Mouse (Mus musculus) MEL (cell line): ENCODE measurements at regions not wholly inside any gene's neighbourhood (a gene's known extent, or its start where the extent isn't known, plus 50 kb on each side); places are given as distances from the start of the nearest gene placed in this dataset.

ENCODE experiments used
- DNase-seq: peaks from one replicate; pipeline ENCODE4 v3.0.0; 2011; ENCODE audit warnings: low read depth, low spot score
- H3K27ac ChIP-seq: 2 replicates; pipeline ENCODE4 v1.5.1; 2012; ENCODE audit warnings: low read depth, mild to moderate bottlenecking, control low read depth, low read length, moderate library complexity; ENCODE audit not compliant: control insufficient read depth
- H3K27me3 ChIP-seq, 2 experiments: fragments of 150-350 bp in 1 of 2; sonication (generic) in 1 of 2; 2 replicates each; pipeline ENCODE4 v1.6.1; 2012; ENCODE audit warnings: low read length in 2 of 2, mild to moderate bottlenecking in 2 of 2, improper control_type of control experiment in 1 of 2, moderate library complexity in 1 of 2; ENCODE audit not compliant: insufficient read depth in 2 of 2, control insufficient read depth in 1 of 2
- H3K36me3 ChIP-seq, 2 experiments: 2 replicates each; pipeline ENCODE4 v1.6.1; 2012 to 2014; ENCODE audit warnings: low read length in 2 of 2, improper control_type of control experiment in 1 of 2, inconsistent platforms in 1 of 2, mild to moderate bottlenecking in 1 of 2; ENCODE audit not compliant: insufficient read depth in 2 of 2, control insufficient read depth in 1 of 2
- H3K4me1 ChIP-seq, 2 experiments: fragments of 150-350 bp in 1 of 2; sonication (generic) in 1 of 2; 2 replicates each; pipeline ENCODE4 v1.6.1; 2012; ENCODE audit warnings: low read length in 2 of 2, improper control_type of control experiment in 1 of 2, mild to moderate bottlenecking in 1 of 2; ENCODE audit not compliant: insufficient read depth in 2 of 2, control insufficient read depth in 1 of 2
- H3K4me3 ChIP-seq, 2 experiments: fragments of 150-350 bp in 1 of 2; sonication (generic) in 1 of 2; 2 replicates each; pipeline ENCODE4 v1.5.1; 2012; ENCODE audit warnings: low read depth in 2 of 2, low read length in 2 of 2, mild to moderate bottlenecking in 2 of 2, moderate library complexity in 2 of 2, control low read depth in 1 of 2, improper control_type of control experiment in 1 of 2; ENCODE audit not compliant: control insufficient read depth in 1 of 2, insufficient read depth in 1 of 2
- H3K79me2 ChIP-seq: 2 replicates; pipeline ENCODE4 v1.6.1; 2012; ENCODE audit warnings: mild to moderate bottlenecking, low read length, moderate library complexity; ENCODE audit not compliant: control insufficient read depth, poor library complexity, insufficient read depth
- H3K9ac ChIP-seq: 2 replicates; pipeline ENCODE4 v1.6.1; 2012; ENCODE audit warnings: low read depth, mild to moderate bottlenecking, control low read depth, low read length, moderate library complexity; ENCODE audit not compliant: control insufficient read depth, poor library complexity, severe bottlenecking
- H3K9me3 ChIP-seq: fragments of 150-350 bp; sonication (generic); replicated peaks from 2 replicates; pipeline ENCODE4 v1.6.1; 2012; ENCODE audit warnings: mild to moderate bottlenecking, low read length, improper control_type of control experiment, moderate library complexity; ENCODE audit not compliant: insufficient read depth
- CHD2 ChIP-seq: IDR thresholded peaks from 2 replicates; pipeline ENCODE4 v1.6.1; 2011; ENCODE audit warnings: low read length, improper control_type of control experiment
- CTCF ChIP-seq, 3 experiments: IDR thresholded peaks in 2 of 3; conservative IDR thresholded peaks in 1 of 3; 2 replicates each; pipeline ENCODE4 v1.5.1; 2011 to 2012; ENCODE audit warnings: low read length in 3 of 3, low read depth in 2 of 3, mild to moderate bottlenecking in 2 of 3, improper control_type of control experiment in 1 of 3, inconsistent platforms in 1 of 3, mixed read lengths in 1 of 3, moderate library complexity in 1 of 3; ENCODE audit not compliant: control insufficient read depth in 1 of 3, insufficient read depth in 1 of 3, poor library complexity in 1 of 3, severe bottlenecking in 1 of 3
- ELF1 ChIP-seq: IDR thresholded peaks from 2 replicates; pipeline ENCODE4 v1.6.1; 2014; ENCODE audit warnings: low read depth, mild to moderate bottlenecking, inconsistent platforms, low read length, improper control_type of control experiment, moderate library complexity
- EP300 ChIP-seq, 2 experiments: IDR thresholded peaks; 2 replicates each; pipeline ENCODE4 v1.6.1; 2011; ENCODE audit warnings: improper control_type of control experiment in 2 of 2, low read length in 2 of 2, low read depth in 1 of 2, mild to moderate bottlenecking in 1 of 2
- ETS1 ChIP-seq: IDR thresholded peaks from 2 replicates; pipeline ENCODE4 v1.6.1; 2012; ENCODE audit warnings: low read depth, mild to moderate bottlenecking, inconsistent platforms, low read length, improper control_type of control experiment, moderate library complexity
- GABPA ChIP-seq: IDR thresholded peaks from 2 replicates; pipeline ENCODE4 v1.6.1; 2012; ENCODE audit warnings: low read depth, mild to moderate bottlenecking, inconsistent platforms, low read length, improper control_type of control experiment, moderate library complexity
- GATA1 ChIP-seq: IDR thresholded peaks from 2 replicates; pipeline ENCODE4 v1.6.1; 2011; ENCODE audit warnings: low read depth, low read length, improper control_type of control experiment
- JUND ChIP-seq: IDR thresholded peaks from 2 replicates; pipeline ENCODE4 v1.6.1; 2011; ENCODE audit warnings: low read depth, mild to moderate bottlenecking, improper control_type of control experiment, low read length
- MEF2A ChIP-seq: IDR thresholded peaks from 2 replicates; pipeline ENCODE4 v1.6.1; 2014; ENCODE audit warnings: low read depth, mild to moderate bottlenecking, inconsistent platforms, low read length, improper control_type of control experiment; ENCODE audit not compliant: poor library complexity, insufficient replicate concordance, severe bottlenecking; ENCODE audit errors: extremely low read depth
- MYC ChIP-seq: IDR thresholded peaks from 2 replicates; pipeline ENCODE4 v1.6.1; 2011; ENCODE audit warnings: low read depth, mild to moderate bottlenecking, low read length, improper control_type of control experiment, moderate library complexity
- NELFE ChIP-seq: IDR thresholded peaks from 2 replicates; pipeline ENCODE4 v1.6.1; 2011; ENCODE audit warnings: low read depth, low read length, improper control_type of control experiment
- NRF1 ChIP-seq: IDR thresholded peaks from 2 replicates; pipeline ENCODE4 v1.6.1; 2014; ENCODE audit warnings: low read depth, mild to moderate bottlenecking, inconsistent platforms, low read length, improper control_type of control experiment, moderate library complexity; ENCODE audit not compliant: poor library complexity, insufficient read depth, severe bottlenecking
- POLR2A ChIP-seq, 2 experiments: IDR thresholded peaks; 2 replicates each; pipeline ENCODE4 v1.6.1; 2011 to 2012; ENCODE audit warnings: low read length in 2 of 2, mild to moderate bottlenecking in 2 of 2, control low read depth in 1 of 2, improper control_type of control experiment in 1 of 2, low read depth in 1 of 2, moderate library complexity in 1 of 2; ENCODE audit not compliant: control insufficient read depth in 1 of 2, insufficient read depth in 1 of 2, poor library complexity in 1 of 2
- RAD21 ChIP-seq: IDR thresholded peaks from 2 replicates; pipeline ENCODE4 v1.6.1; 2011; ENCODE audit warnings: mild to moderate bottlenecking, low read depth, low read length, improper control_type of control experiment
- RCOR1 ChIP-seq: IDR thresholded peaks from 2 replicates; pipeline ENCODE4 v1.6.1; 2012; ENCODE audit warnings: low read depth, mild to moderate bottlenecking, inconsistent platforms, low read length, improper control_type of control experiment
- SIN3A ChIP-seq: IDR thresholded peaks from 2 replicates; pipeline ENCODE4 v1.6.1; 2012; ENCODE audit warnings: low read length, improper control_type of control experiment, inconsistent platforms
- TAL1 ChIP-seq: IDR thresholded peaks from 2 replicates; pipeline ENCODE4 v1.6.1; 2012; ENCODE audit warnings: mild to moderate bottlenecking, inconsistent platforms, low read length, moderate library complexity, mixed read lengths
- TBP ChIP-seq: IDR thresholded peaks from 2 replicates; pipeline ENCODE4 v1.8.0; 2011; ENCODE audit warnings: low read depth, low read length, improper control_type of control experiment
- UBTF ChIP-seq: IDR thresholded peaks from 2 replicates; pipeline ENCODE4 v1.6.1; 2012; ENCODE audit warnings: low read depth, mild to moderate bottlenecking, inconsistent platforms, low read length, improper control_type of control experiment, moderate library complexity, borderline replicate concordance; ENCODE audit not compliant: insufficient read depth
- USF2 ChIP-seq, 2 experiments: IDR thresholded peaks; 2 replicates each; pipeline ENCODE4 v1.6.1; 2011 to 2012; ENCODE audit warnings: improper control_type of control experiment in 2 of 2, low read length in 2 of 2, borderline replicate concordance in 1 of 2, inconsistent platforms in 1 of 2, low read depth in 1 of 2, mild to moderate bottlenecking in 1 of 2; ENCODE audit not compliant: insufficient read depth in 1 of 2
- ZC3H11A ChIP-seq: IDR thresholded peaks from 2 replicates; pipeline ENCODE4 v1.6.1; 2012; ENCODE audit warnings: low read depth, mild to moderate bottlenecking, inconsistent platforms, low read length, improper control_type of control experiment
- ZKSCAN1 ChIP-seq: IDR thresholded peaks from 2 replicates; pipeline ENCODE4 v1.6.1; 2012; ENCODE audit warnings: low read depth, mild to moderate bottlenecking, inconsistent platforms, low read length, improper control_type of control experiment, moderate library complexity
- ZMIZ1 ChIP-seq: IDR thresholded peaks from 2 replicates; pipeline ENCODE4 v1.6.1; 2012; ENCODE audit warnings: low read depth, mild to moderate bottlenecking, inconsistent platforms, low read length, improper control_type of control experiment, moderate library complexity

- no peak overlapping the region for H3K9ac ChIP-seq
- no peaks in the 10 kb centered on the region for H3K9me3 ChIP-seq
Observed at GRCm38 (mm10) chr1:12318029-12318428, 904.1 kb downstream of the A830018L16Rik start.

DNA sequence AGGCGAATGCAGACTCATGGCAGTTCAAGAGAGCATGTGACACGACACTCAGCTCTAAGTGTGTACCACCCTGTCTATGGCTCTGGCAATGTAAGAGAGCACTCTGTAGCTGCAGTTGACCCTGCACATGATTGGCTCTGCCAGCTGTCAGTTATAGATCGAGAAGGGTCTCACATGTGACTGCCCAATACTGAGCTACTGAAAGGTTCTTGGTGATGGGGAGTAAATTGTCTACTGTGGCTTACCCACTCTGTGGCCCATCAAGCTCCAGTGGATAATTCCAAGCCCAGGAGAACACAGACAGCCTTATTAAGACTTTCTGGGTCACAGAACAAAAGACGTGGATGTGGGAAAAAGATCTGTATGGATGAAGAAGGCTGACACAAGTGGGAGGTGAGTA lies 920.3 kb downstream of the A830018L16Rik start:
- DNase-seq: no peak
- H3K9ac ChIP-seq: no peak overlapping the region
- no peak for TF ChIP-seq USF2 (IDR thresholded peaks at IDR 0.05; ENCODE audit: borderline replicate concordance in 1 of 2, insufficient read depth in 1 of 2, low read depth in 1 of 2, low read length in 2 of 2)
- no peak for TF ChIP-seq NRF1
- TF ChIP-seq CTCF (IDR thresholded peaks at IDR 0.05 in 2 of 3, conservative IDR thresholded peaks at IDR 0.05 in 1 of 3; ENCODE audit: control insufficient read depth in 1 of 3, insufficient read depth in 1 of 3, low read depth in 2 of 3, low read length in 3 of 3, poor library complexity in 1 of 3, severe bottlenecking in 1 of 3): no peak
- TF ChIP-seq TBP: no peak
- TF ChIP-seq POLR2A (IDR thresholded peaks at IDR 0.05; ENCODE audit: control insufficient read depth in 1 of 2, insufficient read depth in 1 of 2, low read depth in 1 of 2, low read length in 2 of 2, poor library complexity in 1 of 2): no peak
- TF ChIP-seq EP300 (IDR thresholded peaks at IDR 0.05; ENCODE audit: low read depth in 1 of 2, low read length in 2 of 2): no peak
- TF ChIP-seq ETS1: no peak
- no peak for TF ChIP-seq TAL1
- TF ChIP-seq RAD21: no peak
- TF ChIP-seq ZMIZ1: no peak
- TF ChIP-seq NELFE: no peak
- no peak for TF ChIP-seq ELF1
- no peaks in the 10 kb centered on the region for H3K36me3 ChIP-seq
- H3K27me3 ChIP-seq: no peaks in the 10 kb centered on the region
- no peaks in the 10 kb centered on the region for H3K79me2 ChIP-seq
- no peak overlapping the region for H3K4me3 ChIP-seq
- no peaks in the 10 kb centered on the region for H3K4me1 ChIP-seq
- H3K9me3 ChIP-seq: no peaks in the 10 kb centered on the region
- no peak overlapping the region for H3K27ac ChIP-seq

More at GRCm38 (mm10) chr1:12318029-12318428, 904.1 kb downstream of the A830018L16Rik start:
- TF ChIP-seq SIN3A: no peak
- TF ChIP-seq, all 39 proteins: peak for 0
- no peak for DNase-seq
- H3K36me3 ChIP-seq: no peaks in the 10 kb centered on the region
- no peaks in the 10 kb centered on the region for H3K4me1 ChIP-seq
- H3K27me3 ChIP-seq: no peaks in the 10 kb centered on the region
- no peaks in the 10 kb centered on the region for H3K79me2 ChIP-seq
- no peak overlapping the region for H3K4me3 ChIP-seq
- H3K27ac ChIP-seq: no peak overlapping the region

- Histone ChIP-seq H3K9me3 (no peaks in the 10 kb centered on the region), H3K4me3 (no peak overlapping the region), H3K36me3 (no peaks in the 10 kb centered on the region), H3K79me2 (no peaks in the 10 kb centered on the region), H3K4me1 (no peaks in the 10 kb centered on the region), H3K27me3 (no peaks in the 10 kb centered on the region), H3K9ac (no peak overlapping the region), H3K27ac (no peak overlapping the region)
- TF ChIP-seq MYC (no peak), JUND (no peak), MEF2A (no peak), ELF1 (no peak), GATA1 (no peak), EP300 (IDR thresholded peaks at IDR 0.05; ENCODE audit: low read depth in 1 of 2, low read length in 2 of 2) (no peak), RCOR1 (no peak), ZKSCAN1 (no peak), CHD2 (no peak), NRF1 (no peak), NELFE (no peak), UBTF (no peak), ETS1 (no peak), CTCF (IDR thresholded peaks at IDR 0.05 in 2 of 3, conservative IDR thresholded peaks at IDR 0.05 in 1 of 3; ENCODE audit: control insufficient read depth in 1 of 3, insufficient read depth in 1 of 3, low read depth in 2 of 3, low read length in 3 of 3, poor library complexity in 1 of 3, severe bottlenecking in 1 of 3) (no peak), POLR2A (IDR thresholded peaks at IDR 0.05; ENCODE audit: control insufficient read depth in 1 of 2, insufficient read depth in 1 of 2, low read depth in 1 of 2, low read length in 2 of 2, poor library complexity in 1 of 2) (no peak), RAD21 (no peak), TBP (no peak), GABPA (no peak), ZC3H11A (no peak)
- DNase-seq: no peak
Observed at GRCm38 (mm10) chr1:12344726-12345438, 931.0 kb downstream of the A830018L16Rik start.
